Mouse (Mus musculus): ENCODE measurements around the gene Opcml. TPM values are rescaled to one million over a fixed set of nuclear protein-coding genes. Genes with fewer than 3 reads are reported as not detected.
A peak's percentile ranks its signal among the peaks of the same experiment; 100 is the strongest.

The Opcml gene
- polyA plus RNA-seq, 1 experiment: 43.6 TPM

DNA sequence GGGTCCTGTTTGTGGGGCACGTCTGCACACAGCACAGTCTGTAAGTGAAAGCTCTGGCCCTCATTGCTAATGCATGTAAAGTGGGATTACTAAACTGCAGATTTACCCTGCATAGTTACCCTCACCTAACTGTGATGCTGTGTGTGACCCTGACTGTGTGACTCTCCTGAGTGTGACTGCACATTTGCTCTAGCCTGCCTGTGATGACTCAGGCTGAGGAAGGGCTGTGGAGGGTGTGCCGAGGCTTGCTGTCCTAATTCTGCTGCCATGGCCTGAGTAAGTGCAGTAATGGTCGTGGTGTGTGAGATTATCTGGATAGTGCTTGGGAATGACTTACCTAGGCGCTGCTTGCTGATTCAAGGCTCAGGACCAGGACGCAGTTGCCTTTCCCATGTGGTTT, 52.2 kb downstream of the Opcml start:
- no peak overlapping the region for H3K27ac ChIP-seq (ENCODE audit: insufficient read depth, low read length)
- no peaks in the 10 kb centered on the region for H3K4me1 ChIP-seq (ENCODE audit: control insufficient read depth, insufficient read depth, low read length)
- H3K4me3 ChIP-seq (replicated peaks; ENCODE audit: insufficient read depth, low read depth, low read length): no peak overlapping the region
- DNase-seq: no peak
- H3K27me3 ChIP-seq (ENCODE audit: control insufficient read depth, insufficient read depth, low read length): no peaks in the 10 kb centered on the region
- TF ChIP-seq CTCF (IDR thresholded peaks at IDR 0.05; ENCODE audit: borderline replicate concordance, insufficient read depth, low read depth, low read length): no peak
- TF ChIP-seq POLR2A (IDR thresholded peaks at IDR 0.05; ENCODE audit: borderline replicate concordance, insufficient read depth, low read length): no peak
- WGBS: 92% methylated on average over 5 of the region's 5 CpGs

DNA sequence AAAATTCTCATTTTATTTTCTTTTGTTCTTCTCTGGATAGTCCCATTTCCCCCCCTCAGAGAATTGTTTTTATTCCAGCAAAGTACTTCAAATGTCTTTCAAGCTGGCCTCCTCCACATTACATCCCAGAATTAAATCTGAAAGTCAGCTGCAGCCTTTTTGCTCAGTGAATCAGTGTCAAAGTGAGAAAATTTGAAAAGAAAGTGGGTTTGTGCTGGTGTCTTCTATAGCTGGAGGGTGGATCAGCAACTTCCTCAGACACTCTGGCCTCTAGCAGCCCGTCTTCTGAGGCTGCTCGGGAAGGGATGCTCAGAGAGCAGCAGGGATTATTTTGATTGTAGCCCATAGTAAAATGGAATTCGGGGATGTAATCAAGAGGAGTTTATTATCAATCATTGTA, 81.0 kb downstream of the Opcml start:
- H3K27ac ChIP-seq (ENCODE audit: insufficient read depth, low read length): no peak overlapping the region
- H3K4me1 ChIP-seq (ENCODE audit: control insufficient read depth, insufficient read depth, low read length): no peaks in the 10 kb centered on the region
- H3K4me3 ChIP-seq (replicated peaks; ENCODE audit: insufficient read depth, low read depth, low read length): no peak overlapping the region
- no peak for DNase-seq
- 85% methylated on average over 3 of the region's 3 CpGs for WGBS
- TF ChIP-seq POLR2A (IDR thresholded peaks at IDR 0.05; ENCODE audit: borderline replicate concordance, insufficient read depth, low read length) (no peak), CTCF (IDR thresholded peaks at IDR 0.05; ENCODE audit: borderline replicate concordance, insufficient read depth, low read depth, low read length) (no peak)
- no peaks in the 10 kb centered on the region for H3K27me3 ChIP-seq (ENCODE audit: control insufficient read depth, insufficient read depth, low read length)

DNA sequence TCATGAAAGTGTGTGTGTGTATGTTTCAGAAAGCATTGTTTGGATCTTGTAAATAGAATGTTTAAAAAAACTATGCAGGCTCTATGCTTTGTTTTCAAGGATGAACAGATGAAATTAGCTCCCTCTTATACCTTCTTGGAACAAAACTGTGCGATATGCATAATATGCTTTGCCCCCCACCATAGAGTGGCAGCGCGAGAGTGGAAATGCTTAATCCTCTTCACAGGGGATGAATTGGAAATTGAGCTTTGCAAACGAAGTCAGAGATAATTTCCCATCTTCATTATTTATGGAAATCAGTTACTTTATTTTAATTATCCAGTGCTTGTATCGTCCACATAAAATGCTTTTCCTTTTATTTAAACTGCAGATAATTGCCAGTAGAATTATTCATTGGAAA, 99.1 kb downstream of the Opcml start:
- TF ChIP-seq CTCF (IDR thresholded peaks at IDR 0.05; ENCODE audit: borderline replicate concordance, insufficient read depth, low read depth, low read length) (no peak), POLR2A (IDR thresholded peaks at IDR 0.05; ENCODE audit: borderline replicate concordance, insufficient read depth, low read length) (no peak)
- DNase-seq: no peak
- WGBS: 73% methylated on average over 5 of the region's 5 CpGs
- Histone ChIP-seq H3K4me3 (replicated peaks; ENCODE audit: insufficient read depth, low read depth, low read length) (no peak overlapping the region), H3K27me3 (ENCODE audit: control insufficient read depth, insufficient read depth, low read length) (no peaks in the 10 kb centered on the region), H3K27ac (ENCODE audit: insufficient read depth, low read length) (no peak overlapping the region), H3K4me1 (ENCODE audit: control insufficient read depth, insufficient read depth, low read length) (no peaks in the 10 kb centered on the region)

GRCm38 (mm10) chr9:27917250-27917649, 126.7 kb downstream of the Opcml start:
- no peaks in the 10 kb centered on the region for H3K4me1 ChIP-seq (ENCODE audit: control insufficient read depth, insufficient read depth, low read length)
- TF ChIP-seq CTCF (IDR thresholded peaks at IDR 0.05; ENCODE audit: borderline replicate concordance, insufficient read depth, low read depth, low read length): no peak
- TF ChIP-seq POLR2A (IDR thresholded peaks at IDR 0.05; ENCODE audit: borderline replicate concordance, insufficient read depth, low read length): no peak
- H3K27ac ChIP-seq (ENCODE audit: insufficient read depth, low read length): no peak overlapping the region
- peak; percentile 10 to 55 for DNase-seq
- WGBS: 7% methylated on average over 3 of the region's 3 CpGs
- no peaks in the 10 kb centered on the region for H3K27me3 ChIP-seq (ENCODE audit: control insufficient read depth, insufficient read depth, low read length)
- H3K4me3 ChIP-seq (replicated peaks; ENCODE audit: insufficient read depth, low read depth, low read length): no peak overlapping the region

GRCm38 (mm10) chr9:27923495-27923894, 132.9 kb downstream of the Opcml start:
- H3K27ac ChIP-seq (ENCODE audit: insufficient read depth, low read length): no peak overlapping the region
- WGBS: 92% methylated on average over 1 of the region's 1 CpGs

DNA sequence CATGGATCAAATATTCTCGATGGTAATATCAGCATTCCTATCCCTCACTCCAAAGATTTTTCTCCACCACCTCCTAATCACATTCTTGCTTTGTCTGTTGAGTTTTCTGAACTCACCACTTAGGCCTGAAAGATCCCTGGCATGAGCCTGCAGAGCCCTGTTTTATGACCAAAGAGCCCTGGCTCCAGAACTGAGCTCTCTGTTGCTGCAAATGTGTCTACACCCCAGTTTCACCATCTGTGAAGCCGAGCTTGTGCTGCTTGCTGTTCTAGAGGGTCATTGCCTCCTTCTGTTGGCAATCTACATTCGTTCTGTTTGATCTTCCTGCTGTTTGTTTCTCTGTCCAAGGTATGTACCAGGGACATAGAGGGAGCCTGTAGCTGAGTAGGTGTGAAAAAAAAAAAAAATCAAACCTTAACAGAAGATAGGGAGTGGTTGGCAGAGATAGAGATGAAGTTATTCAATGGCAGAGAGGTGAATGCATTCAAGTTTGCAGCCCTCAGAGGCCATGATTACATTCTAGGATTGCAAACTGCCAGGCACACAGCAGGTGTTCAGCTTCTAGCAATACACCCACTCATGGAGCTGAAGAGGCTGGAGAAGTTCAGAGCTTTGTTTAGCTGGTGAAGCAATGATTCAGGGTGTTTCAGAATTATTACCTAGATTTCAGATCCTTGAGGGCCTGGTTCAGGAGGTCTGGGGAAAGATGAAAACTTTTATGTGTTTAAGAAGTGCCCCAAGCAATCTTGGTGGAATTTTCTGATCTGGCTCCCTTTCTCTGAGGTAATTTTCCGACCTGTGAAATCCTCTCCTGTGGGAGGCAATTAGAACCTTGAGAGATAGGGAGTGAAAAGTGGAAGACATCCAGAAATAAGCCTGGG, 133.6 kb downstream of the Opcml start:
- Histone ChIP-seq H3K27ac (ENCODE audit: insufficient read depth, low read length) (no peak overlapping the region), H3K27me3 (ENCODE audit: control insufficient read depth, insufficient read depth, low read length) (no peaks in the 10 kb centered on the region), H3K4me1 (ENCODE audit: control insufficient read depth, insufficient read depth, low read length) (peaks cover 6% of the 10 kb centered on the region; the same call in 1 of the 2 replicates), H3K4me3 (replicated peaks; ENCODE audit: insufficient read depth, low read depth, low read length) (no peak overlapping the region)
- WGBS: 54% methylated on average over 4 of the region's 4 CpGs
- TF ChIP-seq POLR2A (IDR thresholded peaks at IDR 0.05; ENCODE audit: borderline replicate concordance, insufficient read depth, low read length) (no peak), CTCF (IDR thresholded peaks at IDR 0.05; ENCODE audit: borderline replicate concordance, insufficient read depth, low read depth, low read length) (no peak)
- DNase-seq: peak in 1 of 2 experiments; percentile 13

More at GRCm38 (mm10) chr9:27923495-27923894, 132.9 kb downstream of the Opcml start:
- H3K4me3 ChIP-seq (replicated peaks; ENCODE audit: insufficient read depth, low read depth, low read length): no peak overlapping the region
- TF ChIP-seq POLR2A (IDR thresholded peaks at IDR 0.05; ENCODE audit: borderline replicate concordance, insufficient read depth, low read length): no peak
- TF ChIP-seq CTCF (IDR thresholded peaks at IDR 0.05; ENCODE audit: borderline replicate concordance, insufficient read depth, low read depth, low read length): no peak
- H3K27me3 ChIP-seq (ENCODE audit: control insufficient read depth, insufficient read depth, low read length): no peaks in the 10 kb centered on the region
- H3K4me1 ChIP-seq (ENCODE audit: control insufficient read depth, insufficient read depth, low read length): peaks cover 6% of the 10 kb centered on the region; the same call in 1 of the 2 replicates
- no peak for DNase-seq

DNA sequence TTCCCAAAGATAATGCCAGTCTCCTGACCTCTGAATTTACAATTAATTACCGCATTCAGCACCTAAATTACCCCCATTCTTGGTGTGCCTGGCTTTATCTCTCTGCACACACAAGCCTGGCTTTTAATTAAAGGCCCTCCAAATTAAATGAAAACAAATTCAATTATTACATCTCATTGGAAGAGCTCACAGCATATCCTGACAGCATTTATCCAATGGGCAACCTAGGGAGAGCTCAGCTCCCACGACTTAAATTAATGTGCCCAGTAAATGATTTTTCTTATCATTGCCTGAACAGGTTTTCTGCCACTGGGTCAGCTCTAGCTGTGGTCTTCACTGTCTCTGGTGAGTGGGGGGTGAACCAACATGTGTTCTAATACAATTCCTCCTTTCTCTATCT, 135.1 kb downstream of the Opcml start:
- no peak for TF ChIP-seq POLR2A (IDR thresholded peaks at IDR 0.05; ENCODE audit: borderline replicate concordance, insufficient read depth, low read length)
- TF ChIP-seq CTCF (IDR thresholded peaks at IDR 0.05; ENCODE audit: borderline replicate concordance, insufficient read depth, low read depth, low read length): no peak
- Histone ChIP-seq H3K27me3 (ENCODE audit: control insufficient read depth, insufficient read depth, low read length) (no peaks in the 10 kb centered on the region), H3K27ac (ENCODE audit: insufficient read depth, low read length) (no peak overlapping the region), H3K4me1 (ENCODE audit: control insufficient read depth, insufficient read depth, low read length) (peaks cover 6% of the 10 kb centered on the region; the same call in 1 of the 2 replicates), H3K4me3 (replicated peaks; ENCODE audit: insufficient read depth, low read depth, low read length) (no peak overlapping the region)
- 83% methylated on average over 2 of the region's 2 CpGs for WGBS
- DNase-seq: no peak

DNA sequence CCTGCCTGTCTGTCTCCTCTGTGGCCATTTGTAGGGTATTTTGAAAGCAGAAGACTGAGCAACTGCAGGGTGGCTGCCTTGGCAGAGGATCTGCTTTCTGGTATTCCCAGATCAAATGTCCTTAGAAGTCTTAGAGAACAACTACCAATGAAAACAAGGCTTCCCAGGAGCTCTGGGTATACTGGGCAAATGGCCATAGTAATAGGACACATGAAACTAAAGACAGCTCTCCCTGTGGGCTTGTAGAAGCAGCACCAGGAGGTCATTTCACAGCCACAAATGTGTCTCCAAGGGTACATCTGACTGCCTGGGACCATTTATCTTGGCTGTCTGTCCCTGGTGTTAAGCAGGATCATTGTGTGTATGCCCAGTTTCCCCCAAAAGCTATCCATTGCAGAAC, 146.7 kb downstream of the Opcml start:
- no peak overlapping the region for H3K4me3 ChIP-seq (replicated peaks; ENCODE audit: insufficient read depth, low read depth, low read length)
- H3K27me3 ChIP-seq (ENCODE audit: control insufficient read depth, insufficient read depth, low read length): no peaks in the 10 kb centered on the region
- no peak for DNase-seq
- no peak overlapping the region for H3K27ac ChIP-seq (ENCODE audit: insufficient read depth, low read length)
- H3K4me1 ChIP-seq (ENCODE audit: control insufficient read depth, insufficient read depth, low read length): no peaks in the 10 kb centered on the region
- TF ChIP-seq CTCF (IDR thresholded peaks at IDR 0.05; ENCODE audit: borderline replicate concordance, insufficient read depth, low read depth, low read length) (no peak), POLR2A (IDR thresholded peaks at IDR 0.05; ENCODE audit: borderline replicate concordance, insufficient read depth, low read length) (no peak)

All from cerebellum, adult 2 months (tissue).